Mouse (Mus musculus): ENCODE measurements around the gene Olfr744.

DNA sequence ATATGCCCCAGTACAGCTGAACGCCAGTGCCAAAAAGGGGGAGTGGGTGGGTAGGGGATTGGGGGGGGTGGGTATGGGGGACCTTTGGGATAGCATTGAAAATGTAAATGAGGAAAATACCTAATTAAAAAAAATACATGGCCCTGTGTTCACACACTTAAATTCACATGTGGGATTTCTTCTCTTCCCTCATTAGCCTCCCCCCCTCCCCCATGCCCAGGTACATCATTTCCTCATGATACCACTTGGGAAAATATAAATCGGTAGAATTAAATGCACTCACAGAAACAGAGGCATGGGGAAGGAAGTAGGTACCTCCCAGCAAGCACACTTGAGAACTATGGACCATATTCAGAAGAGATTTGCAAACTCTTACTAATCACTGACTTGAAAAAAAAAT is 24.4 kb downstream of the Olfr744 start, which contains the start of gene Olfr745:
- TF ChIP-seq CTCF (IDR thresholded peaks at IDR 0.05) (no peak), EP300 (IDR thresholded peaks at IDR 0.05) (no peak)
